Mouse (Mus musculus) heart, postnatal 0 days (tissue): ENCODE measurements around the gene Gpx6.

Source experiments
- CTCF ChIP-seq: IDR thresholded peaks from 2 replicates; pipeline ENCODE4 v1.5.1; 2016; ENCODE audit warnings: antibody characterized with exemption, control low read depth, low read depth
- EP300 ChIP-seq: IDR thresholded peaks from 2 replicates; pipeline ENCODE4 v1.6.1; 2016; ENCODE audit warnings: antibody characterized with exemption, low read depth

- TF ChIP-seq CTCF = no peak
- TF ChIP-seq EP300 = no peak
Observed at GRCm38 (mm10) chr13:21323405-21323804, 11.5 kb downstream of the Gpx6 start.
